Mouse (Mus musculus) liver, postnatal 0 days (tissue): ENCODE data around the gene Capn3. TPM values are rescaled to one million over a fixed set of nuclear protein-coding genes. Genes with fewer than 3 reads are reported as not detected.

Experiments
- ATAC-seq: fragments of 200-750 bp; cut with Nextera tagmentation; 2 replicates; pipeline ENCODE4 v1.8.0; 2017; ENCODE audit warnings: mild to moderate bottlenecking, moderate library complexity
- DNase-seq: peaks from one replicate; pipeline ENCODE4 v3.0.0-alpha.2; 2016
- H3K27ac ChIP-seq: fragments of 300-500 bp; sonication (generic); 2 replicates; pipeline ENCODE4 v1.5.1; 2014; ENCODE audit warnings: antibody characterized with exemption, moderate library complexity, mild to moderate bottlenecking, low read depth
- H3K27me3 ChIP-seq: fragments of 300-500 bp; sonication (generic); 2 replicates; pipeline ENCODE4 v1.6.1; 2014; ENCODE audit warnings: low read length, control low read depth, mixed read lengths; ENCODE audit not compliant: insufficient read depth
- H3K36me3 ChIP-seq: fragments of 300-500 bp; sonication (generic); replicated peaks from 2 replicates; pipeline ENCODE4 v1.6.1; 2014; ENCODE audit warnings: mild to moderate bottlenecking, control low read depth, low read length, moderate library complexity, mixed read lengths; ENCODE audit not compliant: insufficient read depth
- H3K4me1 ChIP-seq: fragments of 300-500 bp; sonication (generic); 2 replicates; pipeline ENCODE4 v1.6.1; 2014; ENCODE audit warnings: antibody characterized with exemption, mild to moderate bottlenecking, control low read depth; ENCODE audit not compliant: insufficient read depth
- H3K4me2 ChIP-seq: fragments of 300-500 bp; sonication (generic); 2 replicates; pipeline ENCODE4 v1.6.1; 2014; ENCODE audit warnings: low read depth, mild to moderate bottlenecking, low read length, moderate library complexity, mixed read lengths
- H3K4me3 ChIP-seq: fragments of 300-500 bp; sonication (generic); 2 replicates; pipeline ENCODE4 v1.5.1; 2014; ENCODE audit warnings: low read depth, low read length
- H3K9ac ChIP-seq: fragments of 300-500 bp; sonication (generic); replicated peaks from 2 replicates; pipeline ENCODE4 v1.6.1; 2014; ENCODE audit warnings: mild to moderate bottlenecking, moderate library complexity
- H3K9me3 ChIP-seq: fragments of 300-500 bp; sonication (generic); 2 replicates; pipeline ENCODE4 v1.6.1; 2016; ENCODE audit warnings: mild to moderate bottlenecking, control low read depth, low read length, mixed read lengths
- CTCF ChIP-seq: sonication (generic); IDR thresholded peaks from 2 replicates; pipeline ENCODE4 v1.5.1; 2016; ENCODE audit warnings: antibody characterized with exemption, low read depth
- EP300 ChIP-seq: IDR thresholded peaks from 2 replicates; pipeline ENCODE4 v1.6.1; 2016; ENCODE audit warnings: antibody characterized with exemption, low read depth, mild to moderate bottlenecking
- WGBS: fragments of 180-500 bp; shearing (Covaris S2); extraction: QIAGEN DNeasy Blood & Tissue Kit; methylation state at CpG from one replicate; pipeline ENCODE4 v1.1.7; 2014; ENCODE audit not compliant: insufficient replicate concordance; 5-methylcytosine and 5-hydroxymethylcytosine counted together
- polyA plus RNA-seq: library from polyadenylated mRNA; unstranded; fragments of >200 nt; fragmentation: Nextera tagmentation; extraction: Ambion mirVana; gene quantifications from 2 replicates; pipeline ENCODE4 v1.2.1, GENCODE M21; 2015

Capn3 gene
- polyA plus RNA-seq, 1 experiment from 2014 or later, result 4.7 TPM

- no peaks in the 10 kb centered on the region for H3K4me1 ChIP-seq
- peaks cover 76% of the 10 kb centered on the region for H3K36me3 ChIP-seq
- DNase-seq, result no peak
- TF ChIP-seq EP300 (no peak), CTCF (peak; percentile 39)
- H3K9me3 ChIP-seq, result no peaks in the 10 kb centered on the region
- no peak overlapping the region for H3K4me3 ChIP-seq
- no peak overlapping the region for H3K9ac ChIP-seq
- no peak for ATAC-seq
- H3K27me3 ChIP-seq, result no peaks in the 10 kb centered on the region
- H3K27ac ChIP-seq, result no peak overlapping the region
- no peak overlapping the region for H3K4me2 ChIP-seq
Observed at GRCm38 (mm10) chr2:120529531-120529930, 73.7 kb downstream of the Capn3 start.

GRCm38 (mm10) chr2:120531223-120531622, 75.4 kb downstream of the Capn3 start:
- no peak for DNase-seq
- no peaks in the 10 kb centered on the region for H3K4me1 ChIP-seq
- peaks cover 72% of the 10 kb centered on the region for H3K36me3 ChIP-seq
- 80% methylated on average over 4 of the region's 4 CpGs for WGBS
- H3K4me3 ChIP-seq, result no peak overlapping the region
- H3K9me3 ChIP-seq, result no peaks in the 10 kb centered on the region
- H3K27me3 ChIP-seq, result no peaks in the 10 kb centered on the region
- H3K4me2 ChIP-seq, result no peak overlapping the region
- no peak overlapping the region for H3K9ac ChIP-seq
- no peak overlapping the region for H3K27ac ChIP-seq
- no peak for ATAC-seq
- TF ChIP-seq CTCF (no peak), EP300 (no peak)

- H3K4me1 ChIP-seq, result peaks cover 16% of the 10 kb centered on the region
- WGBS, result 71% methylated on average over 3 of the region's 3 CpGs
- H3K27ac ChIP-seq, result peak overlapping the region; percentile 70
- DNase-seq, result no peak
- H3K27me3 ChIP-seq, result no peaks in the 10 kb centered on the region
- no peak overlapping the region for H3K4me3 ChIP-seq
- no peak overlapping the region for H3K9ac ChIP-seq
- peaks cover 26% of the 10 kb centered on the region for H3K36me3 ChIP-seq
- TF ChIP-seq EP300 (no peak), CTCF (no peak)
- H3K9me3 ChIP-seq, result no peaks in the 10 kb centered on the region
- no peak for ATAC-seq
- H3K4me2 ChIP-seq, result no peak overlapping the region
Observed at GRCm38 (mm10) chr2:120539333-120539732, 83.5 kb downstream of the Capn3 start.

GRCm38 (mm10) chr2:120539778-120540208, 84.0 kb downstream of the Capn3 start:
- Histone ChIP-seq H3K4me1 (peaks cover 16% of the 10 kb centered on the region), H3K4me2 (0 out of 2 replicates have a peak overlapping the region, but pooled peaks have one; percentile 40), H3K27me3 (no peaks in the 10 kb centered on the region), H3K9me3 (no peaks in the 10 kb centered on the region), H3K4me3 (no peak overlapping the region), H3K9ac (no peak overlapping the region), H3K36me3 (peaks cover 25% of the 10 kb centered on the region), H3K27ac (peak overlapping the region; percentile 70)
- no peak for TF ChIP-seq CTCF
- 0 out of 2 replicates have a peak, but pooled peaks have one; percentile 26 for TF ChIP-seq EP300
- DNase-seq (peak; percentile 61), ATAC-seq (peak; percentile 96)
- 37% methylated on average over 1 of the region's 1 CpGs for WGBS

GRCm38 (mm10) chr2:120544732-120545131, 88.9 kb downstream of the Capn3 start:
- no peak overlapping the region for H3K9ac ChIP-seq
- DNase-seq, result no peak
- H3K4me2 ChIP-seq, result no peak overlapping the region
- H3K4me1 ChIP-seq, result peaks cover 10% of the 10 kb centered on the region; the same call in 1 of the 2 replicates
- ATAC-seq, result no peak
- no peak overlapping the region for H3K4me3 ChIP-seq
- no peaks in the 10 kb centered on the region for H3K27me3 ChIP-seq
- WGBS, result 53% methylated on average over 2 of the region's 2 CpGs
- no peaks in the 10 kb centered on the region for H3K9me3 ChIP-seq
- TF ChIP-seq CTCF (no peak), EP300 (no peak)
- H3K36me3 ChIP-seq, result peaks cover 17% of the 10 kb centered on the region; the same call in 1 of the 2 replicates
- no peak overlapping the region for H3K27ac ChIP-seq

Other genes with a start within 250 kb of the Capn3 start
- not detected in 2 replicates for gene Pla2g4e, start 210.7 kb upstream of the Capn3 start, polyA plus RNA-seq
- gene Pla2g4d, start 166.8 kb upstream of the Capn3 start, polyA plus RNA-seq, result not detected in 2 replicates
- not detected in 2 replicates for gene Pla2g4f, start 141.9 kb upstream of the Capn3 start, polyA plus RNA-seq
- gene Vps39, start 102.9 kb upstream of the Capn3 start, polyA plus RNA-seq, result 5.6 and 5.9 TPM in 2 replicates
- 6.8 and 8.2 TPM in 2 replicates for gene Ganc, start 52.1 kb upstream of the Capn3 start, polyA plus RNA-seq
- gene Tmem87a, start 51.9 kb upstream of the Capn3 start, polyA plus RNA-seq, result 2.9 and 3.2 TPM in 2 replicates
- 14.9 and 18.8 TPM in 2 replicates for gene Zfp106, start 107.8 kb downstream of the Capn3 start, polyA plus RNA-seq
- gene Snap23, start 111.7 kb downstream of the Capn3 start, polyA plus RNA-seq, result 17.2 TPM in 2 replicates
- gene Haus2, start 153.4 kb downstream of the Capn3 start, polyA plus RNA-seq, result 7.9 and 9.0 TPM in 2 replicates
- gene Lrrc57, start 153.5 kb downstream of the Capn3 start, polyA plus RNA-seq, result 9.6 and 10.0 TPM in 2 replicates
- 1.2 and 1.3 TPM in 2 replicates for gene Stard9, start 173.1 kb downstream of the Capn3 start, polyA plus RNA-seq